Mouse (Mus musculus): ENCODE results near the gene Chrm5.
"Not testable (repeated sequence)": the region's sequence is repeated elsewhere in the genome, so short reads cannot be mapped to it uniquely, and the experiment has no call there.

Gene Chrm5

DNA sequence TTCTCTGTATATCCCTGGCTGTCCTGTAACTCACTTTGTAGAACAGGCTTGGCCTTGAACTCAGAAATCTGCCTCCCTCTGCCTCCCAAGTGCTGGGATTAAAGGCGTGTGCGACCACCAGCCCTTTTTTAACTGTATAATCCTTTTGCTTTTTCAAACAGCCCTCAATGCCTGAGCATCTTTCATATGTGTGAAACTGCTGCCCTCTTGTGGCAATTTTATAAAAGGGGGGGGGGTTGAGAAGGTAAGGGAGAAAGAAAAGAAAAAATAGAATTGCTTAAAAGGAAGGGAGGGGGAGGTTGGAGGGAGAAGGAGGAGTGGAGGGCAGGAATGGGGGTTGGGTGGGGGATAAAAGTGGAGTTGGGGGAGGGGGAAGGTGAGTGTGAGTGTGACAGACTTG is 995 bp upstream of the Chrm5 start:
- DNase-seq (ENCODE audit: low spot score): peak; percentile 52

DNA sequence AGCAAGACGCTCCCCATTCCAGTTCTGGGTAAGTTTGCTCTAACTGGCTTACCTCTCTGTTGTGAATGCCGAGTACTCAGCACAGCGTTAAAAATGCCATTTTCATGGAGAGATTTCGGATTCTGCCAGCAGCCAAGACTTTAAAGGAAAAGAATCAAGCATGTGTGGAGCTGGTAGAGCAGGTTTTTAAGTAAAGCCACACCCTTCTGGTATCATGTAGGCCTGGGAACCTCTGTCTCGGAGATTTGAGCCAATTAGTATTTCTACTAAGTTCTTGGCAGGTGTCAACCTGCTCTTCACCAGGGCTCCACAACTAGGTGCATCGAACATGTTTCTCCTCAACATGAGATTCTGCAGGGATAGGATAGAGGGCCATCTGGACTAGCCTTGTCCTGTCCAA is 4.0 kb downstream of the Chrm5 start:
- DNase-seq (ENCODE audit: low spot score): no peak

DNA sequence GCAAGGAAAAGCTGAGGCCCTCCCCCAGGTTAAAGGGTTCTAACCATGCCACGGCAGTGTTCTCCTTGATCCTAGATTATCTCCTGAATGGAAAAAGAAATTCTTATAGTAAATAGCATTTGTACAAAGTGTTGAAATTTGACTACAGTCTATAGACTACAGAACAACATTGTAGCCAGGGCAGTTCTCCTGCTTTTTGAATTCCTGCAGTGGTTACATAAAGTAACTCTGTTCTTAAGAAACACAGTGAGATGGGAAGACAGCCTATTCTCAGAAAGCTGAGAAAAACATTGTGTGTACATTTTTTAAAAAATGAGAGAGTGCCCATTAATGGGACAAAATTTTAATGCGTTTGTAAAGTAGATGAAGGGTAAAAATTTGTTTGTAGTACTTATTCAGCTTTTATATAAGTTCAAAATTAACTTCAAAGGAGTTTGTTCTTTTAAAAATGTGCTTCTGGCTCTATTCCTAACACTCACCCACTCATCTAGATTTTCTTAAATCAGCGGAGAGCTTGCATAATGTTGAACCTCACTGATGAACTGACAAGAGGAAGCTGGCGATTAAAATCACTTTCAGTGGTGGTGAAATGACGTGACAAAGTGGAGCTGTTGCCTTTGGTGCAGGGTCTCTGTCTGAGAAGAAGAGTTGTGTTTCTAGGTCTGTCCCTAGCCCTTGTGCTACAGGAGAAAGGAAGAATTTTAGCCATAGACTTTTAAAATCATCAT is 5.4 kb downstream of the Chrm5 start:
- no peak for DNase-seq (ENCODE audit: low spot score)

DNA sequence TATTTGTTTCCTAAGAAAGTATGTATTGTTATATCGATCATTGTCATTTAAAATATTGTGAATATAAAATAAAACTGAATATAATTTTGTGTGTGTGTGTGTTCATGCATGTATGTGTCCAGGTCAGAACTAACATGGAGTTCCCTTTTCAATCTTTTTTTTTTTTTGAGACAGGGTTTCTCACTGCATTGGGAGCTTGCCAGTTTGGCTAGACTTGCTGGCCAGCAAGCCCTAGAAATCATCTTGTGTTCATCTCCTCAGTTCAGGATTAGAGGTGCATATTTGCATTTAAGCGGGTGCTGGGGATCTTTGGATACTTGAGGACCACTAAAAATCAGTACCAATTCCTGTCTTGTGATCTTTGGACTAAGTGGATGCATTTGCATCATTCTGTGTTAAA is 8.5 kb downstream of the Chrm5 start:
- no peak for DNase-seq (ENCODE audit: low spot score)

DNA sequence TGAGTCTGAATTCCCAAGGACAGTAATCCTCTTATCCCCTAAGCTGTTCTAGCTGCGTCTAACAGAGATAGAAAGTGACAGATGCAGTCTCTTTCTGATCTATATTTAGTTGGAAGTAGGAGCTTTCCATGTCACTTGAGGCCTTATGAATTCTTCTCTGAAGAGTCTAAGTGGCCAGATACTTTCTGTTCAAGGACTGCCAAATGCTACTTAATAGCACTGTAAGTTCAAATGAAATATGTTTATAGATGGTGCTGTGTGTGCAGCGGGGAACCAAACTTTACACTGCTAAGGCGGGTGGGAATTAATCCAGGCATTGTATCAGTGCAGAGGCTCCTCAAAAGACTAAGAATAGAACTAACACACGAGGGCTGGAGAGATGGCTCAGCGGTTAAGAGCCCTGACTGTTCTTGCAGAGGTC is 9.6 kb downstream of the Chrm5 start:
- no peak for DNase-seq (ENCODE audit: low spot score)

DNA sequence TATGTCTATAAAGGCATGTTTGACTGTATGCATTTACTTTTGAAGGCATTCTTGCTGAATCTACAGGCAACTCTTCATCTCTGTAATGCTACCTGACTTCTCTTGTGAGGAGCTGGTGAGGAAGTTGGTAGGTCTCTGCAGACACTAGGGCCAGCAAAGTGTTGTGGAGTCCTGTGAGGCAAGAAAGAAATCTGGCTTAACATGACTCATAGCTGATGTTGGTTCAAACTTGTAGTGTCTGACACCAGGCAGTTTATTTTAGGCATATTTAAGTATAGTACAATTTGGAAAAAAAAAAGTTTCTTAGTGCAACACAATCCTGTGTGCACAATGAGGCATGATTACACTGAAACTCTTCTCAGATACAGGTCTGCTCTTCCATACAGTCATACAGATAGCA is 11.0 kb downstream of the Chrm5 start:
- no peak for DNase-seq (ENCODE audit: low spot score)

DNA sequence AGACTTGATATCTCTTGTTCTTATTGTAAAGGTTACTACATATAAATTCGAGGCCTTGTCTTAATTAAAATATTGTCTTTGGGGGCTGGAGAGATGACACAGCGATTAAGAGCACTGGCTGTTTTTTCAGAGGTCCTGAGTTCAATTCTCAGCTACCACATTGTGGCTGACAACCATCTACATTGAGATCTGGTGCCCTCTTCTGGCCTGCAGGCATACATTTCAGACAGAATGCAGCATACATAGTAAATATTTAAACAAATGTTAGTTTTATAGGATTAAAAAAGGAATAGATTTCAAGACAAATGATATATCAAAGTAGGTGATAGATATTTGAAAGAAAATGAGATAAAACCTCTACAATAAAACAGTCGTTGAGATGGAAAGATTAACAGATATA is 20.0 kb downstream of the Chrm5 start:
- DNase-seq (ENCODE audit: low spot score): no peak

DNA sequence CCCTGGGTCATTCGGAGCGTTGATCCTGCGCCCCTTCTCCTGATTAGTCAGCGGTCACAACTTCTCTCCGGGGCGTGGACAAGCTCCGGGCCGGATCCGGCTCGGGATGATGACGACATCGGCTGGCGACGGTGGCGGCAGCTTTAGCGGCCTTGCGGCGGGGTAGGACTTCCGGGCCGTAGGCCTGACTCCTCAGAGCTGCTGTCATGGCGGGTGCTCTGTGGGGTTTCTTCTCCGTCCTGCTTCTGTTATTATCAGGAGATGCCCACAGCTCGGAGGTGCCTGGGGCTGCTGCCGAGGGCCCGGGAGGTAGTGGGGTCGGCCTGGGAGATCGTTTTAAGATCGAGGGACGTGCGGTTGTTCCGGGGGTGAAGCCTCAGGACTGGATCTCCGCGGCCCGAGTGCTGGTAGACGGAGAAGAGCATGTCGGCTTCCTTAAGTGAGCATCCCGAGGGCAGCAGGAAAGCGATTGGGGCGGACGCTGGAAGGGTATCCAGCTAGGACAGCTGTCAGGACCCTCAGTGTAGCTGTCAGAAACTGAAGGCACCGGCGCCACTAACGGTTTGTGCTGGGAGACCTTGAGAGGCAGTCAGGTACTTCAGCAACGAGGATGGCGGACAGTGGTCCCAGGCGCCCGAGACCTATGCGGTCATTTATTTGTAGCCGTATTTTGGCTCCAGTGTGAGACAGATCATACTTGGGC is 25.6 kb downstream of the Chrm5 start, which contains the start of gene Emc7:
Gene Emc7 (plus strand): TSS at position 136 of the 703 bp plus-strand sequence.
- peak; percentile 97 for DNase-seq (ENCODE audit: low spot score)

DNA sequence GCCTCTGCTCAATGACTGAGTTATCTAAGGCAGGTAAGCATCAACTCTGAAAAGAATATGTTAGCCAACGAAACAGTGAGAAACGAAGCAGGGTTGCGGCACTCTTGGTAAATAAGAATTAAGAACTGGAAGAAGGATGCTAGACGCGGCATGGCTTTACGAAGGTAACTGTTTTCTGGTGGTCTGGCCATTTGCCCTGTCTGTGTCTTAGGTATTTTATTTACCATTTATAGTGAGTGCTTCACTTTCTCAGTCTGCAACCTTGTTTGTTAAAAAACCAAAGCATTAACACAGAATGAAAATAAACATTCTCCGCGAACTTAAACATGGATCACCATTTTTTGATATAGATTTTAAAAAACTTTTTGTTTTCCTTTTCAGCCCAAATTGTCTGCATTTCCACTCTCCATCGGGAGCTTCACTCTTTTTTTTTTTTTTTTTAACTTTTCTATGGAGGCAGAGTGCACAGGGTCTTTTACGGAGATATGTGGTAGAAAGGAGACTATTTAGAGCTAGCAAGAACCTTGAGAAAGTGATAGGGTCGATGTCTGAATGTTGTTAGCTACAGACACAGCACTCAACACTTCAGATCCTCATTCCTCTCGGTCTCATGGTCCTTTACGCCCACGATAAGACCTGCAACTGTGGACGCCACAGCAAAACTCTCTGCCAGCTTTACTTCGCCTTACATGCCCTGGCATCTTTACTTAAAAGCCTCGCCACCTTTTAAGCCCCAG is 26.3 kb downstream of the Chrm5 start:
- peak; percentile 11 for DNase-seq (ENCODE audit: low spot score)

DNA sequence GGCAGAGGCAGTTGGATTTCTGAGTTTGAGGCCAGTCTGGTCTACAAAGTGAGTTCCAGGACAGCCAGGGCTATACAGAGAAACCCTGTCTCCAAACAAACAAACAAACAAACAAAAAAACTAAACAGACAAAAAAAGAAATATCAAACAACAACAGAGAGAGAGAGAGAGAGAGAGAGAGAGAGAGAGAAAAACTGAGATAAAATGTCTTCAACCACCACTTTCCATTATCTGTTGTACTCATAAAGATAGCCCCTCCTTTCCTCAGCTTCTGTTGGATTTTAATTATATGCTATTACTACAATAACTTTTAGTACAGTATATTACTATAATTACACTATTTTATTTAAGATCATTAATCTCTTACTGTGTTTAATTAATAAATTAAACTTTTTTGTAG is 28.1 kb downstream of the Chrm5 start:
- DNase-seq (ENCODE audit: low spot score): not testable (repeated sequence)

DNA sequence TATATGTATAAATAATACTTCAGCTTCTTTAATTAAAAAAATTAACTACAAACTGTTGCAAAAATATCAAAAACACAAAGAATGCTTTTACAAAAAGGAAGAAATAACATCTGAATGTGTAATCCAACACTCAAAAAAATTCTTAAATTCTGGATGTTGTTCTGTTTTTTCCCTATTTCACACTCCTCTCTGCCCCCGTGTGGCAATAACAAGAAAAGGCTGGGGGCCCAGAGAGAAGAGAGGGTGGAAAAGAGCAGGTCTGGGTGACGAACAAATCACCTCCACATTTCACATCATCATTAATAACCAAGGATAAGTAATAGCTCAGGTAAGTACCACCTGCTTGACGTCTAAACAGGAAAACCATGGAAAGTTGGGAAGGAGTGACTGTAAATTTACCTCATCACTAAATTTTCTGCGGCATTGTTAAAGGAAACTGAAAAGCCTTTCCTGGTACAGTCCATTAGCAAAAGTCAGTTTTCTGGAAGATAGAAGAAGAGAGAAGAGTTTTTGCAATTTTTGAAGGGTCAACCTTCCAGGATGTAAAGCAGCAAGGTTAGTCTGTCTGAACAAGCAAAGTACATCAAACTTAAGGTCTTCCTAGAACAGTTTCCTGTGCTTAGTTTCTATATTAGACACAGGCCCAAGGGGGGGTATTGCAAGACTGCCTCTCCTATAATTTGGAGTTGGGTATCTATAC is 30.8 kb downstream of the Chrm5 start:
- peak; percentile 15 for DNase-seq (ENCODE audit: low spot score)

DNA sequence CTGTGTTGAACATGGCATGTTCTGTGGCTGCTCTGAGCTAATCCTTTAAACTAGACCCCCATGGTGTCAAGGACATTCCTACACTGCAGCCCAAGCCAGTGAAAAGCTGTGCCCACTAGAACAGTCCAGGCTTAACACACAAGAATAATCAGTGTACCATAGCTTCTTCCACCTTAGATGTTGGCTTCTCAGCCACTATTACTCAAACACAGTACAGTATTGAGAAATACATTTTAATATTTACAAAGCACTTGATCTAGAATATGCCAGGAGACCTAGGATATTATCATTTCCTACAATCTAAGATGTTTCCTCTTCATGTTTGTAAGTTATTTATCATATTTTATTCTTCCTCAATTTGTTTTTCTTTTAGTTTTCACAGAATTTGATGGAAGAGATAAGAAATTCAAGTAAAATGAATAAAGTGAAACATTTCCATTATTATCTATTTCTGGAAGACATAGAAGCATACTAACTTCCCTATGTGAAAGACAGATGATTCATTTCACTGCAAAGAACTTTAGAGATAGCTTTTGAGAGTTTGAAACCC is 32.0 kb downstream of the Chrm5 start:
- no peak for DNase-seq (ENCODE audit: low spot score)

DNA sequence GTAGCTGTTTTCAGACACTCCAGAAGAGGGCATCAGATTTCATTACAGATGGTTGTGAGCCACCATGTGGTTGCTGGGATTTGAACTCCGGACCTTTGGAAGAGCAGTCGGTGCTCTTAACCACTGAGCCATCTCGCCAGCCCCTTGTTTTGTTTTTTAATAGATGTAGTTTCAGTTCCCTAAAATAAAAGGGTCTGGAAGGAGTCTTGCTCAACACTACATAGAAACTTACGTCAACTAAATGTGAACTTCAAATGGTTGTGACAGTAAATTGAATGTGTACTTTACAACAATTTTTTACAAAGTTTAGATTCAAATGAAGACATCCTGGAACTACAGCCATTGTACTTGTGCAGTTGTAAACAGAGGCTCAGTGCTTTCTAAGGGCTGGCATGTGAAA is 32.5 kb downstream of the Chrm5 start:
- not testable (repeated sequence) for DNase-seq (ENCODE audit: low spot score)

DNA sequence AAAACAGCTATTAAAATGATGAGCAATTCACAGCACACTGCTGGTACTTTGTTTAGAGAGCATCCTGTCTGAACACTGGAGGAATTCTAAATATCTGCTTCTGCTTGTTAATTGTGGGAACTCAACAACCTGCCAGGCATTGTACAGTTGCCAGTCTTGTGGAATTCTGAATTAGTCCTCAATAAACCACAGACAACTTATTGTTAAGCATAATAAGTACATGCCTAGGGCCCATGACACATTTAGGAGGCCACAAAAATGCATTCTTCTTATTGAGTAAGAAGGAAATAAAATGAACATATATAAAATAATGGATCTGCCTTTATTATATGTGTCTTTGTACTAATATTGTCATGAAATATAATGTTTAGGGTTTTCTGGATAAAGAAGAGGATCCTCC is 35.1 kb downstream of the Chrm5 start:
- no peak for DNase-seq (ENCODE audit: low spot score)

DNA sequence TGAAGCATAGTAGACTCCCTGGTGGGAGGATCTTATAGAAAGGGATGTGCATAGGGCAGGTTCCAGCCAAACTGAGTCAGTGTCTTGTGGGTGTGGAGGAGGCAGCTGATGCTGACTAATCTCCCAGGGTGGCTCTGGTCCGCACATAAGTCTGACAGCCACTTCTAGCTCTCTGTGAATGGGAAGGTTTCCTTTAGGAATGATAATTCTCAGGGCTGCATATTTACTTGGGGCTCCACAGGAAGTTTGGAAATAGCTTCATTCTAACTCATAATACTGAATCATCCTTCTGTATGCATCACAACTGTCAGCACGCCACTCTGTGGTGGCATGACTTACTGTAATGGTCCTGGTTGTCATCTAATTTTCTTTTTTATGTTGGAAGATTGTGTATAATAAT is 37.1 kb downstream of the Chrm5 start:
- no peak for DNase-seq (ENCODE audit: low spot score)

DNA sequence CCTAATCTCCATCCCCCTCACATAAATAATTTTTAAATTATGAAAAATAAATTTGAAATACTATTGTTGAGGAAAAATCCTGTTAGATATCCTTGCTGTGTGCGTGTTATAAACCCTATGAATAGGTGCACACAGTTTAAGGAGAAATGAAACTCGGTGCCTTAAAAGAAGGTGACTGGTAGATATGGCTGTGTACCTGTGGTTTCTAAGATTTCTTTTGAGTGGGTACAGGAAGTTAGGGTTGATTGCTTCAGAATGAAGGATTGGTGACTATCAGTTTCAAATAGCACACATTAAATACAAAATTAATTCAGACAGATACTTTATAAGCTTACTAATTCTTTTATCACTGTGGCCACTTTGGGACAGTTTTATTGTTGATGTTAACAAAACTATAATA is 43.0 kb downstream of the Chrm5 start:
- no peak for DNase-seq (ENCODE audit: low spot score)

DNA sequence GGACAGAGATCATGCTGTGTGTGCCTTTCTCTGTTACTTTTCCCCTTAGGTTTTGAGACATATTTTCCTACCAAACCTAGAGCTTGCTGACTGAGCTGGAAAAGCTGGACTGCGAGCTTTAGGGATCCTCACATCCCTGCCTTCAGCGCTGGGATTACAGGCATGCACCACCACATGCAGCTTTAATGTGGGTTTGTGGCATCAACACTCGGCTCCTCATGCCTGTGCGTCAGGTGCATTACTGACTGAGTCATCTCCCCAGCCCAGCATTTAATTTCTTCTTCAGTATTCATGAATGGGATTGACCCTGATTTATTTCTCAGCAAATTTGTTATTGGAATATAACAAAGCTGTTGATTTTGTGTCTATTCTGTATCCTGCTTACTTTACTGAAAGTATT is 44.3 kb downstream of the Chrm5 start:
- DNase-seq (ENCODE audit: low spot score): no peak

DNA sequence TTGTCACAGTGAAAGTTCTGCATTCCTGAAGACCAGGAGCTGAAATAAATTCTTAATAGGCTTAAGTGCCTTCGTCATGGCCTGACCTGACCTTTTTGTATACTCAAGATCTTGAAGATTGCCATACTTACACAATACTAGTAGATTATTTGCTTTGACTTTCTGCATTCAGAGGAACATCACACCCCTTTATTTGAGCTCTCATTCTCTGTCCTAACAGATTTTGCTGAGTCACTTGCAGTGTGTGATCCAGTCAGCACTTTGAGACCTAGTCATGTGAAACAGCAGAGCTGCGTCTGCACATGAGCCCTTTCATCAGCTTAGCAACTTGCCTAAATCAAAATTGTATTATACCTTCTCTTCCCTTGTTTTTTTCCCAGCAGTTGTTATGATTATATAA is 47.2 kb downstream of the Chrm5 start:
- DNase-seq (ENCODE audit: low spot score): peak; percentile 35

DNA sequence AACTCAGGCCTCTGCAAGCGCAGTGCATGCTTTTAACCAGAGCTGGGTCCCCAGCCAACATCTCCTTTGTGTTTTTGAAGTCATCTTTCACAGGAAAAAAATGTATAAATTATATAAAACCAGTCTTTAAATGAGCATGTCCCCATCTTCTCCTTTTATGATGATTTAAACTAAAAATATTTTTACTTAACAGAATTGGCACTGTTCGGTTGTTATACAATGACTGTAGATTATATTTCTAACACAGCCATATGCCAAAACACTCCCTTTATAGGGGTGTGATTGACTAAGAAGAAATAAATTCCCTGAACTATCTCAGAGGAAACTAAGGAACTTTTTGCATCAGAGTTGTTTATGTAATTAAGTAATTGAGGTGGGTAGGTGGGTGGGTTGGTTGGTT is 48.0 kb downstream of the Chrm5 start:
- DNase-seq (ENCODE audit: low spot score): no peak

DNA sequence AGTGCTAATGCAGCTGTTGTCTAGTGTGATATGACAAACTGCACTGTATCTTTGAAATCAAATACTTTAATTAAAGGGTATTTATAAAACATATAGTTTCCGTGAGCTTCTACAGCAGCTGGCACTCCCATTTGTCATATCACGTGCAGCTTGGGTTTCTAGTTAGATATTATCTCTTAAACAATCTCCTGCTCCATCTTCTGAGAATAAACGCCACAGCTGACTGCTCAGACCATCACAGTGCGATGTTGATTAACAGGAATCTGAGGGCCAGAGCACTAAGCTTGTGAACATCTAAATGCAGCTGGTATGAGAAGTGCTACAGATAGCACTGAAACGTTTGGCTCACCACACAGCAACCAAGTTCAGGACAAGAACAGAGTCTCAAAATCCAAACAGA is 50.2 kb downstream of the Chrm5 start:
- DNase-seq (ENCODE audit: low spot score): no peak

DNA sequence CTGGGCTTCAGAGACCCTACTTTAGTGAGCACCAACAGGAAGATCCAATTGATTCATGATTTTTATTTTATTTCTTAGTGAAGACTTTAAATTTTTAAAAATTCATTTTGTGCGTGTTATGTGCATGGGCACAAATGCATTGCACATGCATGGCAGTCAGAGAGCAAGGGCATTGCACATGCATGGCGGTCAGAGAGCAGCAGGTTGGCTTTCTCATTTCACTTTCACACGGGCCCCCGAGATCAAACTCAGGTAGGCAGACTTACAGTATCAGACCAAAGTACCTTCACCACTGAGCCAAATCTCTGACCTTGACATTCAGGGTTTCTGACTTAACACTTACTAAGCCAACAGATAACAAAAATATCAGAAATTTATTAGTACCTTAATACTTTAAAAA is 50.9 kb downstream of the Chrm5 start:
- DNase-seq (ENCODE audit: low spot score): no peak
